Mouse (Mus musculus): ENCODE results near the gene Lrp5. TPM values are rescaled to one million over a fixed set of nuclear protein-coding genes. Genes with fewer than 3 reads are reported as not detected.

Lrp5 gene
- polyA plus RNA-seq, 1 experiment from 2014 or later = 5.2 TPM

DNA sequence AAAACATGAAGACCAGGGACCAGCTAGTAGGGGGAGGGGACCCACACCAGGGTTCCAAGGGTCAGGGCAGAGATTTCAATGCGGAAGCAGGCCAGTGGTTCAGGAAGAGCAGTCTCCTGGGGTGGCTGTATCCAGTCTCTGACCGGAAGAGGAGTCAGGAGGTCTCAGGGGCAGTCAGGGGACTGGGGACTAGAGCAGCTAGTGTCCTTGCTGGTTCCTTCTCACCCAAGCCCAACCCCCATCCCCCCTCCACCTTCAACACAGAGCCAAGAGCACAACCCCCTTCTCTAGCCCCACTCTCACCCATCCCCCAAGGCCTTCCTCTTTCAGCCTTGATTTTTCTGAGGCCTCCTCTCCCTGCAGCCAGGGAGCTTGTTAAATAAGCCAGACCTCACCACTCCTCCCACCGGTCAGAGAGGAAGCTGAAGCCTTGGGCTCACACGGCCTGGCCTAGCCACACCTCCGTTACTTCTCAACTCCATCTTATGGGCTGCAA, 1.4 kb upstream of the Lrp5 start:
- 19% methylated on average over 5 of the region's 5 CpGs for WGBS
- no peaks in the 10 kb centered on the region for H3K9me3 ChIP-seq
- H3K36me3 ChIP-seq = no peaks in the 10 kb centered on the region
- no peak overlapping the region; the same call in 1 of the 2 replicates for H3K4me3 ChIP-seq
- DNase-seq (ENCODE audit: low spot score) = peak; percentile 81
- peaks cover 40% of the 10 kb centered on the region for H3K4me1 ChIP-seq
- H3K27me3 ChIP-seq (ENCODE audit: insufficient read depth, poor library complexity, severe bottlenecking) = no peaks in the 10 kb centered on the region
- H3K27ac ChIP-seq = peak overlapping the region; percentile 96

DNA sequence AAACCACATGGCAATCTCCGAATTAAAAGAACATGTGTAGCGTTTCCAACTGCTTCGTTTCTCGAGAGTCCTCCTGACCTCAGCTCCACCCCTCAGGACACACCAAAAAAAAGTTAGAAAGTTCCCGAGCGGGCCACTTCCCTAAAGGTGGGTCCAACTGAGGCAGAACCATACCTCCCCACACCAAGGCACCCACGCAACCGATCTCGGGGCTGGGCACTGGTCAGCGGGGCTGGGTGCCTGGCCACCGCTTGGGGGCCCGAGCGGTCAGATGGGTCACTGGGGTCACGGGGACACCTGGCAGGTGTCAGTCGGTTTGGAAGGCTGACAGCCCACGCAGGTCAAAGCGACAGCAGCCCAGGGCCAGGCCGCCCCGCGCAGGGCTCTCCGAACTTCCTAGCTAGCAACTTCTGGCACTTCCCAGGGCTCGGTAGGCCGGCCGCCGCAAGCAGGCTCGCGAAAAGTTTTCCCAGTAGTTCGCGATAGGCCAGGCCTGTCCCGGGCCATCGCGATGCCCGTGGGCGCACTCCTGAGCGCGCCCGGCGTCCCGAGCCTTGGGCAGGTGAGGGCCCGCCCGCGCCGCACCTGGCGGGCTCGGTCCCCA, 651 bp downstream of the Lrp5 start:
- peak overlapping the region; percentile 96 for H3K4me3 ChIP-seq
- H3K4me1 ChIP-seq = peaks cover 56% of the 10 kb centered on the region
- WGBS = under 1% methylated on average over 45 of the region's 45 CpGs
- H3K27me3 ChIP-seq (ENCODE audit: insufficient read depth, poor library complexity, severe bottlenecking) = no peaks in the 10 kb centered on the region
- no peaks in the 10 kb centered on the region for H3K9me3 ChIP-seq
- peak overlapping the region; percentile 96 for H3K27ac ChIP-seq
- H3K36me3 ChIP-seq = no peaks in the 10 kb centered on the region
- DNase-seq (ENCODE audit: low spot score) = peak; percentile 79

DNA sequence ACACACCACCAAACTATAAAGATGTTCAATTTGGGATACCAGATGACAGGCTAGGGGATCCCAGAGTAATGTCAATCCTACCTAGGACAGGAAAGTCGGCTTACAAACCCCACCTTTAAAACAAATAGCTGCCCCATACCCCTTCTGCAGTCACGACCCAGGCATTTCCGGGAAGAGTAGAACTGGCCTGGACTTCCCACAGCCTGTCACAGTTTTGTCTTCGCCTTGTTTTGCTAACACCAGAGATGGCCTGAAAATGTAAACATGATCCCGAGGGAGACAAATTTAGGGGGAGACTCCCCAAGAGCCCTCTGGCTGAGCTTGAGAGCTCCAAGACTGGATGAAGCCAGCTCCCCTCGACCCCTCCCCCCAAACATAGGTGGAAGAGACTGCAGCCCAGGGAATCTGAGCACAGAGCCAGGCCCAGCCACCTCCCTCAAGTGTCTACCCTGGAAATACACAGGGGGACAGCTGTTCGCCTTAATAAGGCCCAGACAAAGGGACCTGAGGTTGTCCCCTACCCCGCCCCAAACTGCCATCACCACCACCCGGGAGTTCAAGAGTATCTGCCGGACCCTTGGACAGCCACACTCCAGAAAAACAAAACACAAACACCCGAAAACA, 1.3 kb downstream of the Lrp5 start:
- Histone ChIP-seq H3K9me3 (no peaks in the 10 kb centered on the region), H3K4me1 (peaks cover 62% of the 10 kb centered on the region), H3K27me3 (ENCODE audit: insufficient read depth, poor library complexity, severe bottlenecking) (no peaks in the 10 kb centered on the region), H3K4me3 (peak overlapping the region; percentile 96), H3K27ac (peak overlapping the region; percentile 96), H3K36me3 (no peaks in the 10 kb centered on the region)
- DNase-seq (ENCODE audit: low spot score) = no peak
- WGBS = 16% methylated on average over 11 of the region's 11 CpGs

DNA sequence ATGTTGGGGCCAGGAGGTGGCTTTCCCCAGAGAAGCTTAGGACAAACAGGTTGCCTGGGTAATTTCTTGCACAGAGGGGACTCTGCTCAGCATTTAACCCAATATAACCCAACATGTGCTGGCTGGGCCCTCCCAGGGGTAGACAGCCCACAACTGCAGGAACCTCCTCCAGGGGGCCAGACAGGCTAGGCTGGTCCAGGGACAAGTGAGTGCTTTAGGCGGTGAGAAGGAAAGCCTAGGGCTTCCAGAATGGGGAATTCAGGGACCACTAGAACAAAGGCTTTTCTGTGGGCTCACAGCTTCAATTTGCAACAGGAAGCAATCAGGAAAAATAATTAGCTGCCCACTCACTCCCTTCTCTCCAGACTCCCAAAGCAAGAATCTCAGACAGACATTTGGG, 1.9 kb downstream of the Lrp5 start:
- Histone ChIP-seq H3K4me3 (peak overlapping the region; percentile 96), H3K4me1 (peaks cover 64% of the 10 kb centered on the region), H3K9me3 (no peaks in the 10 kb centered on the region), H3K27ac (peak overlapping the region; percentile 96; the same call in 1 of the 2 replicates), H3K36me3 (no peaks in the 10 kb centered on the region), H3K27me3 (ENCODE audit: insufficient read depth, poor library complexity, severe bottlenecking) (no peaks in the 10 kb centered on the region)
- 36% methylated on average over 1 of the region's 1 CpGs for WGBS
- DNase-seq (ENCODE audit: low spot score) = no peak

DNA sequence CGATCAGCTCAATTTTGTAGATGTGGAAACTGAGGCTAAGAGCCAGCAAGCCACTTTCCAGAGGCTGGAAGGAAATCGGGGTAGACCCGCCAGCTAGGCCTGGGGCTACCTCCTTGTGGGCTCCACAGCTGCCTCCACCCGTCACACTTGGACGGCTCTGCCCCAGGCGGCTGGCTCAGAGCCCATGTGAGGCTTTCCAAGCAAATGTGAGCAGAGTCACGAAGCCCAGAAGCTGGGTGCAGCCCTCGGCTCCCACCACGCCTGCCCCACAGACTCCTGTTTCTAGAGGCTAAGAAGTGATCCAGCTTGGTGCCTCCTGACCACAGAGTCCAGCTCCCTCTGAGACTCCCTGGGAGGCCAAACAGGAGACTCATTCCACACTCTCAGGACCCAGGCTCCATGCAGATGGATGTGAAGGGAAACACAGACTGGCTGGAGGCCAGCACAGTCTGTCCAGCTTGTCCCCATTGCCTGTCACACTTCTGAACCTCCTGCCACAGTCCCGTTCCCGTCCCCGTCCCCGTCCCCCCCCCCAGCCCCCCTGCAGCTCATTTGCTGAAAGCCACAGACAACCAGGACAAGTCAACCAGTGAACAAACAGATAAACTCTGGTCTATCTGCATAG, 4.9 kb downstream of the Lrp5 start:
- Histone ChIP-seq H3K36me3 (0 out of 2 replicates have a peak, but pooled peaks cover 3% of the 10 kb centered on the region), H3K9me3 (no peaks in the 10 kb centered on the region), H3K4me1 (peaks cover 47% of the 10 kb centered on the region), H3K4me3 (no peak overlapping the region), H3K27ac (peak overlapping the region; percentile 24; the same call in 1 of the 2 replicates), H3K27me3 (ENCODE audit: insufficient read depth, poor library complexity, severe bottlenecking) (no peaks in the 10 kb centered on the region)
- 50% methylated on average over 13 of the region's 13 CpGs for WGBS
- no peak for DNase-seq (ENCODE audit: low spot score)

DNA sequence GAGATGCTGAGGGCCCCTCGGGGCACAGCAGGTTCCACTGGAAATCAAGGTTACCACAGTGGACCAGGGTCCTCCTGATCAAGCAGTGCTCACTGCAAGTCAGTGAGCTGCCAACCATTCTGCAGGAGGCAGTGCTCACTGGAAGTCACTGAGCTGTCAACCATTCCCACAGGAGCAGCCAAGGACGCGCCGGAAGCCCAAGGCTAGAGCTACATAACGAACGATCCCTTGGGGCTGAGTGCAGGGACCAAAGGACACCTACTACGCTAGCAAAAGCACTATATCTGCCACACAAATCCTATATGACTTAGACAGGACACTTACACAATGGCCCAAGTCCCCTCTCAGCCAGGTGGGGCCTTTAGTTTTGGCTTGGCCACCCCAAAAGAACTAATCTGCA, 5.6 kb downstream of the Lrp5 start:
- Histone ChIP-seq H3K36me3 (0 out of 2 replicates have a peak, but pooled peaks cover 3% of the 10 kb centered on the region), H3K4me3 (no peak overlapping the region), H3K4me1 (peaks cover 46% of the 10 kb centered on the region), H3K27ac (no peak overlapping the region), H3K27me3 (ENCODE audit: insufficient read depth, poor library complexity, severe bottlenecking) (no peaks in the 10 kb centered on the region), H3K9me3 (no peaks in the 10 kb centered on the region)
- whole genome bisulfite sequencing = 87% methylated on average over 7 of the region's 7 CpGs
- DNase-seq (ENCODE audit: low spot score) = no peak

DNA sequence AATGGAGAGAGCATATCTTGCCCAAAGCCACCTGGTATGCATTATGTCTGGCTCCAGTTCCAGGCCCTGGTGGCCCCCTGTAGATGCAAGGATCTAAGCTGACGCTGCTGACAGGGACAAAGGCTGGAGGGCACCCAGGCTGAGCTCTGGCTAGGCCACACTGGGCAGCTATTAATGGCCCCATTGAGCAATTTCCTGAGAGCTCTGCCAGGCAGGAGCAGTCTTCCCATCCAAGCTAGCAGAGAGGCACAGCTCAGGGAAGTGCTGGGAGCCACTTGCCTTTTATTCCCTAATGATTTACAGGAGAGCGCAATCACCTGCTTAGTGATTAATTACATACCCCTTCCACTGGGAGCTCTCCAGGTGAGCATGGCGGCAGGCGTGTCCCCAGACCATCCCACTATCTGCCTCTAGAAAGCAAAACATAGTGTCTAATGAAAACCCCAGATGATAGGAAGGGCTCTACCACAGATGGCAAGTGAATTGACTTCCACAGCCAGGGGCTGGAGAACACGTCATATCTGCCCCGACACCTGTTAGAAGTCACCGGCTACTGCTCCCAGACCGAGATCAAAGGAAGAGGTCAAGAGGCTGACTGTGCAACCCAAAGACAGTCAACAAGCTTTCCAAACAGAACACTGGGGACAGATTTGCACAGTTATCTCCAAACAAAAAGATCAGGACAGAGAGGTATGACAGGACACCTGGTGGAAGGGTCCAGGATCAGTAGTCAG, 12.1 kb downstream of the Lrp5 start:
- Histone ChIP-seq H3K36me3 (peaks cover 36% of the 10 kb centered on the region), H3K27me3 (ENCODE audit: insufficient read depth, poor library complexity, severe bottlenecking) (no peaks in the 10 kb centered on the region), H3K4me1 (peaks cover 12% of the 10 kb centered on the region), H3K9me3 (0 out of 2 replicates have a peak, but pooled peaks cover 3% of the 10 kb centered on the region), H3K27ac (no peak overlapping the region; the same call in 1 of the 2 replicates), H3K4me3 (no peak overlapping the region)
- DNase-seq (ENCODE audit: low spot score) = no peak
- WGBS = 88% methylated on average over 8 of the region's 8 CpGs

DNA sequence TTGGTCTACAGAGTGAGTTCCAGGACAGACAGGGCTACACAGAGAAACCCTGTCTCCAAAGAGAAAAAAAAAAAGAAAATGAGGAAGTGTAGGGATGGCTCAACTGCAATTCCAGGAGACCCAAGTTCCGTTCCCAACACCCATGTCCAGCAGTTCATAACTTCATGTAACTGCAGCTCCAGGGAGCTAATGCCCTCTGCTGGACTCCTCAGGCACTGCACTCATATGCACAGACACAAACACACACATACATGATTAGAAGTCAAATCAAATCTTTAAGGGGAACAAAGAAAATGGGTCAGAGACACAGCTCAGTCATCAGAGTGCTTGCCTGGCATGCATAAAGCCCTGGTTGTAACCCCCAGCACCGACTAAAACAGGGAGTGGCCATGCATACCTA, 13.2 kb downstream of the Lrp5 start:
- peaks cover 22% of the 10 kb centered on the region for H3K4me1 ChIP-seq
- 0 out of 2 replicates have a peak, but pooled peaks cover 3% of the 10 kb centered on the region for H3K9me3 ChIP-seq
- no peak for DNase-seq (ENCODE audit: low spot score)
- H3K36me3 ChIP-seq = peaks cover 36% of the 10 kb centered on the region
- WGBS = 80% methylated on average over 2 of the region's 2 CpGs
- H3K27me3 ChIP-seq (ENCODE audit: insufficient read depth, poor library complexity, severe bottlenecking) = no peaks in the 10 kb centered on the region
- H3K27ac ChIP-seq = no peak overlapping the region
- no peak overlapping the region for H3K4me3 ChIP-seq

DNA sequence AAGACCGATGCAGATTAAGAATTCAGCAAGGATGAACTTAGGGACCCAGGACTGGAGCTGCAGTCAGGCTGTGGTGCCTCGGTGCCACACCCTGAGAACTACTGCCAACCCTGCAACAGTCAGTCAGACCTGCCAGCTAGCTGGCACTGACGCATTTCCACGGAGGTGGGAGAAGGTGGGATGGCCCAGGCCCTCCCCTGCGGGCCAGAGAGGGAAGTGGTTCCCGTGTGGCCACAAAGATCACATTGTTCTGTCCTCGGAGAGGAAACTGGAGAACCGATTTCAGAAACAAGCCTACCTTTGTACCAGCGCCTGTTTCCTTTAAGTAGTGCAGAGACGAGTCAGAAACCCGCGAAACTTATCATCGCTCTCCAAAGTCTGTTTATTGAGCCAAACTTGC, 17.3 kb downstream of the Lrp5 start:
- H3K27ac ChIP-seq = peak overlapping the region; percentile 32

DNA sequence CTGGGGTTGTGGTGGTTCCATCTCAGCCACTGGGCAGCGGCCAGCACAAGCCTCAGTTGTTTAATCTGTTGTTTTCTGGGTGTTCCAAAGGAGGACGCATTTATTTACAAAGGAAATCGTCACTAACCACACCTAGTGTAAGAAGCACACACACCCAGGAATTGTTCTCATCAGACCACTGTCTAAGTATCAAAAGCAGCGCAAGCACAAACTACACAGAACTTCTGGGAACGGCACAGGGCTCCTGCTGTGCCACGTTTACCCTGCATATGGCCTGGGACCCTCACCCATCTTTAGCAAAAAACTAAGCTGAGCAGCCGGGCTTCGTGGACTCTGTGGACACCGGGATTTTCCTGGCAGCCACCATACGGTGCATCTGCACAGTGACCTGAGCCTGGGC, 17.8 kb downstream of the Lrp5 start:
- H3K4me1 ChIP-seq = peaks cover 55% of the 10 kb centered on the region
- no peak overlapping the region for H3K4me3 ChIP-seq
- no peak for DNase-seq (ENCODE audit: low spot score)

More for the DNA sequence above, 17.3 kb downstream of the Lrp5 start:
- H3K36me3 ChIP-seq = peaks cover 29% of the 10 kb centered on the region
- no peaks in the 10 kb centered on the region for H3K27me3 ChIP-seq (ENCODE audit: insufficient read depth, poor library complexity, severe bottlenecking)
- no peak for DNase-seq (ENCODE audit: low spot score)
- 52% methylated on average over 13 of the region's 13 CpGs for WGBS
- H3K4me1 ChIP-seq = peaks cover 55% of the 10 kb centered on the region
- H3K4me3 ChIP-seq = no peak overlapping the region
- H3K9me3 ChIP-seq = 0 out of 2 replicates have a peak, but pooled peaks cover 3% of the 10 kb centered on the region

DNA sequence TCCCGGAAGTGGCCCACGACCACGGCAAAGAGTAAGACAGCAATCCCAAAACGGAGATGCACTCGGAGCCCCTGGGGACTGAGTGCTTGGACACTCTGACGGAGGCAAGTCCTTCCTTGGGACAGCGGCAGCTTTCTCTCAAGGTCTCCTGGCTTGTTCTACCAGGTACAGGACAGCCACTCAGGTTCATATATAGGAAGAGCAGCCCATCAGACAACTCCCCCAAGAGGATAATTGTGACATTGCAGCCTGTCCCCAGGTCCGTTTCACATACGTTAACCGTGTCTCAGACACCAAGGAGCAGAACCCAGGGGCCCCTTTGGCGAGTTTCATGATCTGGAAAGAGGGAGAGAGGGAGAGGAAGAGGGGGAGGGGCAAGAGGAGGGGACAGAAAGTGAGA, 18.4 kb downstream of the Lrp5 start:
- no peaks in the 10 kb centered on the region for H3K27me3 ChIP-seq (ENCODE audit: insufficient read depth, poor library complexity, severe bottlenecking)
- peaks cover 55% of the 10 kb centered on the region for H3K4me1 ChIP-seq
- H3K27ac ChIP-seq = no peak overlapping the region
- WGBS = 79% methylated on average over 11 of the region's 11 CpGs
- peaks cover 18% of the 10 kb centered on the region for H3K36me3 ChIP-seq
- H3K9me3 ChIP-seq = no peaks in the 10 kb centered on the region
- DNase-seq (ENCODE audit: low spot score) = no peak
- no peak overlapping the region for H3K4me3 ChIP-seq

More for the DNA sequence above, 17.8 kb downstream of the Lrp5 start:
- 77% methylated on average over 10 of the region's 10 CpGs for WGBS
- Histone ChIP-seq H3K9me3 (0 out of 2 replicates have a peak, but pooled peaks cover 3% of the 10 kb centered on the region), H3K27ac (peak overlapping the region; percentile 32), H3K36me3 (peaks cover 24% of the 10 kb centered on the region), H3K27me3 (ENCODE audit: insufficient read depth, poor library complexity, severe bottlenecking) (no peaks in the 10 kb centered on the region)

DNA sequence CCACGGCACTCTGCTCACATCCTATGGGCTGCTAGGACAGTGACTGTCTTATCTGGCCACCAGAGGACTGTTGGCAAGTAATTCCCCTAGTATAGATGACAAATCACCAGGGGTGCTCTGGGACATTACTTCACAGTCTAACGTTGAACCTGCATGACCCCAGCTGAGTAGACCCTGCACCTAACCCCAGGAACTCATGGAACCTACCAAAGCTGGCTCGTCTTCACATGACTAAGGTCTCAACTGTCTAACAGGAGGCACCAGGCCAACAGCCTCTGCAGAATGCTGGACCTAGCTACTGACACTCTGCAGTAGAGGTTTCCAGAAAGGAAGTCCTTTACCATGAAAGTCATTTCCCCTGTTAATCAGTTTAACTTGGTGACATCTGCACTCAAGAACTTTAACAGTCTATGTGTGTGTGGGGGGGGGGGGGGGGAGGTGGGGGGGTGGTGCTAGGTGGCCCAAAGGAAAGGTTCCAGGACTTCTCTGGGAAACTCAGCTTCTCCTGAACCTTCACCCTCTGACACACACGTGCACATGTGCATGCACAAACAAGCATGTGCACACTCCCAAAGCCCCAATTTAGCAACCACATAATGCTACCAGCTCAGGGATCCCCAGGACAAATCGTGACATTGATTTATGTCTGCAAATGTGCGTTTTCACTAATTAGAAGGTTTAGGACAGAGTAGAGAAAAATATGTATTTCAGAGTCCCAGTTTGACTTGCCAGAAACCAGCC, 19.0 kb downstream of the Lrp5 start:
- DNase-seq (ENCODE audit: low spot score) = no peak
- H3K27me3 ChIP-seq (ENCODE audit: insufficient read depth, poor library complexity, severe bottlenecking) = no peaks in the 10 kb centered on the region
- H3K9me3 ChIP-seq = no peaks in the 10 kb centered on the region
- H3K4me3 ChIP-seq = no peak overlapping the region
- no peak overlapping the region for H3K27ac ChIP-seq
- peaks cover 55% of the 10 kb centered on the region for H3K4me1 ChIP-seq
- peaks cover 12% of the 10 kb centered on the region for H3K36me3 ChIP-seq
- 68% methylated on average over 6 of the region's 6 CpGs for WGBS

Measured in heart, embryonic 10.5 days (tissue).